Mouse (Mus musculus): ENCODE measurements around the gene Gm10392. TPM values are rescaled to one million over a fixed set of nuclear protein-coding genes. Genes with fewer than 3 reads are reported as not detected.

The Gm10392 gene
- total and polyA plus RNA-seq, 2 experiments from 2014 or later: not detected

DNA sequence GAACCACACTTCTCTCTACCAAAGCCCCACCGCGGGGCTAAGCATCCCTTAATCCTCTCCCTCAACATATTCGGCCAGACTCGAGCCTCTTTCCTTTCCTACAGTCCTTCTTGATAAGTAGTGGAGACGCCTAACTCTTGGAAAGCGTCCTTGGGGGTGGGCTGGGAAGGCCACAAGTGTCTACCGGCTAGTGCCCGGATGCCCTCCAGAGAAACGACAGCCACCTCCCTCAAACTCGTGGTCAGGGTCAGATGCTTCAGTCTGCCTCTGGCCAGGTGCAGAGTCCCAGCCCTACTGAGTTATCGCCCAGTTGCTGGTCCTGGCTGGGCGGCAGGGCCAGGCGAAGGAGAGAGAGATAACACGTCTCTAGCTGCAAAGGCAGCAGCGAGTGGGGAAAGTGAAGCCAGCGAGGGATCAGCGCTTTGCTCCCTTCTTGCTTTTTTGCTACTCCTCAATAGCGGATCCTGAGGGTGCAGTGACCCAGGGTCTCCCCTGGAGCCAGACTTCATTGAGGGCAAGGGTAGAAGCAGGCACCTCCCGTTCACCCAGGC, 4.6 kb downstream of the Gm10392 start:
- DNase-seq (ENCODE audit: low spot score) (no peak), ATAC-seq (no peak)
- Histone ChIP-seq H3K27ac (peak overlapping the region; percentile 48; the same call in 1 of the 2 replicates), H3K36me3 (ENCODE audit: insufficient read depth, low read length) (no peaks in the 10 kb centered on the region), H3K27me3 (ENCODE audit: insufficient read depth, low read length) (peaks cover 12% of the 10 kb centered on the region; the same call in 1 of the 2 replicates), H3K9ac (replicated peaks; ENCODE audit: low read length) (0 out of 2 replicates have a peak overlapping the region, but pooled peaks have one; percentile 37), H3K9me3 (ENCODE audit: low read length) (no peaks in the 10 kb centered on the region), H3K4me2 (ENCODE audit: low read depth, low read length) (peak overlapping the region; percentile 78), H3K4me3 (ENCODE audit: low read length) (peak overlapping the region; percentile 47), H3K4me1 (ENCODE audit: insufficient read depth, low read length) (peaks cover 8% of the 10 kb centered on the region; the same call in 1 of the 2 replicates)
- WGBS: 8% methylated on average over 19 of the region's 19 CpGs
- TF ChIP-seq CTCF (IDR thresholded peaks at IDR 0.05; ENCODE audit: low read depth): no peak

DNA sequence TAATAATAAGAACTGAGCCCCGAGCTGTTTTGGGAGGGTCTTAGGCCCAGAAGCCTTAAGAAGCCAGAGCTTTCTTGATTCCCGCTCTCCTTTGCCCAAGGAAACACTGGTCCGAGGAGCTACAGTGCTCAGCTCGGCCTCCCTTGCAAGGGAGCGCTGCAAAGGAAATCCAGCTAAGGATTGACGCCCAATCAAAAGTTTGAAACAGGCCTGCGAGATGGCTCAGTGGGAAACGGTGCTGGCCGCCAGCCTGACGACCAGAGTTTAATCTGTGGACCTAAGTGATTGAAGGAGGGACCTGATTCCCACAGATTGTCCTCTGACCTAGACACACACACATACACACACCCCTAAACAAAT, 5.2 kb downstream of the Gm10392 start:
- H3K4me3 ChIP-seq (ENCODE audit: low read length): peak overlapping the region; percentile 63
- ATAC-seq (no peak), DNase-seq (ENCODE audit: low spot score) (no peak)
- peaks cover 8% of the 10 kb centered on the region; the same call in 1 of the 2 replicates for H3K4me1 ChIP-seq (ENCODE audit: insufficient read depth, low read length)
- TF ChIP-seq CTCF (IDR thresholded peaks at IDR 0.05; ENCODE audit: low read depth): no peak
- H3K9me3 ChIP-seq (ENCODE audit: low read length): no peaks in the 10 kb centered on the region
- H3K9ac ChIP-seq (replicated peaks; ENCODE audit: low read length): peak overlapping the region; percentile 28; the same call in 1 of the 2 replicates
- H3K36me3 ChIP-seq (ENCODE audit: insufficient read depth, low read length): no peaks in the 10 kb centered on the region
- peak overlapping the region; percentile 46; the same call in 1 of the 2 replicates for H3K27ac ChIP-seq
- 11% methylated on average over 10 of the region's 10 CpGs for WGBS
- H3K27me3 ChIP-seq (ENCODE audit: insufficient read depth, low read length): peaks cover 12% of the 10 kb centered on the region; the same call in 1 of the 2 replicates
- H3K4me2 ChIP-seq (ENCODE audit: low read depth, low read length): peak overlapping the region; percentile 96

DNA sequence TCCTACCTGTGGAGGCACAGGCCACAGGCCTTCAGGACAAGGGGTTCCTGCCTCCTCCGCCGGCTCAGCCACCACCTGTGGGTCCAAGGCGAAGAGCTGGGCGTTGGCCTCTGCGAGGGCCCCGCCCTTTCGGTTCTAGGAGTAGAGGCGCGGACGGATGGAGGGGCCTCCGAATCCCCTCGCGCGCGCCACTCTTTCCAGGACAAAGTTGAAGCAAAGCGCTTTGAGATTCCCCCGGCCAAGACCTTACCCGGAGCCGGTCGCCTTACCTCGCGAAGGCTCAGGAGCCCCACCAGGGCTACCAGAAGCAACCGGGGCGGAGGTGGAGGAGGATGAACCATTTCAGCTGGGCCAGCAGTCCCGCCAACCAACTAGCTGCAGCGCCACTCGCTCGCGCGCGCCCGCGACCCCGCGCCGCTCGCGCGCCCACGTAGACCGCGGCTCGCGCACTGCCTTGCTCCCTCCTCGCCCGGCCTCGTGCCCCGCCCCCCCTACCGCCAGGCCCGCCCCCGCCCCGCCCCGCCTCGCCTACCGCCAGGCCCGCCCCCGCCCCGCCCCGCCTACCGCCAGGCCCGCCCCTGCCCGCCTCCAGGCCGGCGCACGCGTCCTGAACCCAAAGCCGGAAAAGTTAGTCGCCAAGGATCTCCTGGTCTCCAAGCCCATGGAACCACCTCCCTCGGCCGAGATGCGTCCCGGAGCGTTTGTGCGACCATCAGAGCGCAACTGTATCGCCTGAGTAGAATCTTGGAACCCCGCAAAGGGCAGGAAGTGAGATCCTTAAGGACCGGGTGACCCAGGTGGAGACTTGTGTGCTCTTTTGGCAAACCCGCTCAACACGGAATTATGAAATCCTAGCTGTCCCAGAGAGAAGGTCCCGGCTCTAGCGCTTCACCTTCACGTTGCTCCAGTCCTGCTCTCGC, 5.8 kb downstream of the Gm10392 start:
- peak overlapping the region; percentile 58 for H3K9ac ChIP-seq (replicated peaks; ENCODE audit: low read length)
- H3K4me3 ChIP-seq (ENCODE audit: low read length): peak overlapping the region; percentile 63
- peak overlapping the region; percentile 96 for H3K4me2 ChIP-seq (ENCODE audit: low read depth, low read length)
- no peaks in the 10 kb centered on the region for H3K36me3 ChIP-seq (ENCODE audit: insufficient read depth, low read length)
- under 1% methylated on average over 72 of the region's 84 CpGs for WGBS
- H3K9me3 ChIP-seq (ENCODE audit: low read length): no peaks in the 10 kb centered on the region
- TF ChIP-seq CTCF (IDR thresholded peaks at IDR 0.05; ENCODE audit: low read depth): no peak
- H3K27ac ChIP-seq: peak overlapping the region; percentile 46; the same call in 1 of the 2 replicates
- DNase-seq (ENCODE audit: low spot score) (peak; percentile 91), ATAC-seq (peak; percentile 77)
- H3K27me3 ChIP-seq (ENCODE audit: insufficient read depth, low read length): peaks cover 12% of the 10 kb centered on the region; the same call in 1 of the 2 replicates
- H3K4me1 ChIP-seq (ENCODE audit: insufficient read depth, low read length): peaks cover 12% of the 10 kb centered on the region; the same call in 1 of the 2 replicates

DNA sequence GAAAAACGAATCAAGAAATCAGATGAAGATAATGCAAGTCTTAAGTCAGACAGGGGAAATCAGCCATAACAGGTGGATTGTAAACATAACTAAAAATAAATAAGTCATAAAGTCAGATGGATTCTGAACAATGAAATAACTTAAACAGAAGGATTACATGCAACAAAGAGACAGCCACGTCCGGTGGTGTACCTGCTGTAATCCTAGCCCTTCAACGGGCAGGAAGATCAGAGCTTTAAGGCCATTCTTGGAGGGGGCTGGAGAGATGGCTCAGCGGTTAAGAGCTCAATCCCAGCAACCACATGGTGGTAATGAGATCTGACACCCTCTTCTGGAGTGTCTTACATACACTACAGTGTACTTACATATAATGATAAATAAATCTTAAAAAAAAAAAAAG, 7.7 kb downstream of the Gm10392 start:
- DNase-seq (ENCODE audit: low spot score): no peak
- Histone ChIP-seq H3K27me3 (ENCODE audit: insufficient read depth, low read length) (peaks cover 8% of the 10 kb centered on the region; the same call in 1 of the 2 replicates), H3K27ac (no peak overlapping the region), H3K4me3 (ENCODE audit: low read length) (no peak overlapping the region), H3K36me3 (ENCODE audit: insufficient read depth, low read length) (peaks cover 8% of the 10 kb centered on the region), H3K4me2 (ENCODE audit: low read depth, low read length) (no peak overlapping the region), H3K9ac (replicated peaks; ENCODE audit: low read length) (no peak overlapping the region), H3K9me3 (ENCODE audit: low read length) (no peaks in the 10 kb centered on the region), H3K4me1 (ENCODE audit: insufficient read depth, low read length) (peaks cover 13% of the 10 kb centered on the region; the same call in 1 of the 2 replicates)
- 81% methylated on average over 5 of the region's 5 CpGs for WGBS
- no peak for ATAC-seq
- TF ChIP-seq CTCF (IDR thresholded peaks at IDR 0.05; ENCODE audit: low read depth): no peak

DNA sequence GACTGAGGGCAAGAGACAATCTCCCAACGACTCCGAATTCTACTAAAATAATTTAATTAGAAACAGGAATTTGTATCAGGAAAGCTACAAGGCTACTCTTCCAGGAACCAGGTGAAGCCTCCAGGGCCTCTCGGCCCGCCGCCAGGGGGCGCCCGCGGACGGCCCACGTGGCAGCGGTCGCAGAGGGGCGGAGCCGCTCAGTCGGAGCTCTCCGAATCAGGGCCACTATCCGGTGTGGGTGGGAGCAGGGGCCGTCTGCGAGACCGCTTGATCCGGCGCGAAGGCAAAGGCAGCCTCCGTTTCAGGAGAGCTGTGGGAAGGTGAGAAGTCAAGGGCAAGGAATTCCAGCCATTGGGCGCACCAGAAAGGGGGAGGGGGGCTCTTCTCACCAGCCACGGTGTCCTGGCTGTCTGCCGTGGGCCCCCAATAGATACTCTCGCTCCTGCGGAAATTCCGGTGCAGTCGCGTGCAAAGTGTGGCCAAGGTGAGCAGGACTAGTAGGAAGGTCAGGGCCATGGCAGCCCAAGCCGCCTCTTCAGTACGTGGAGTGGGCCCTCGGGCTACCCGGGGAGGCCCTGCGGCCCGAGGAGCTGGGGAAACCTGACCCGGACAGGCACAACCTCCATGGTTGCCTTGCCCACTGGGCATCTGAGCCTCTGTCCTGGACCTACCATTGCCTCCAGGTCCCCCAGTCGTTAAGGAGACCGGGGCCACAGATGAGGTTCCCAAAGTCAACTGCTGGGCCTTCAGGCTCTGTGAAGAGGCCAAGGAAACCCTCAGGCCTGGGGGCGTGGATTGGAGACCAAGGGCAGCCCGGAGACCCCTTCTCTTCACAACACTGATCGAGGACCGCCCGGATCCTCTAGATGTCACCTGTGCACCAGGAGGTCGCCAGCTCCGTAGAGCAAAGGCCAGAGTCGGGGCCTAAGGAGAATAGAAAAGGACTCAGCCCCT, 10.7 kb downstream of the Gm10392 start:
- DNase-seq (ENCODE audit: low spot score): peak; percentile 92
- TF ChIP-seq CTCF (IDR thresholded peaks at IDR 0.05; ENCODE audit: low read depth): peak; percentile 65
- Histone ChIP-seq H3K9ac (replicated peaks; ENCODE audit: low read length) (peak overlapping the region; percentile 46), H3K27me3 (ENCODE audit: insufficient read depth, low read length) (no peaks in the 10 kb centered on the region), H3K36me3 (ENCODE audit: insufficient read depth, low read length) (peaks cover 38% of the 10 kb centered on the region), H3K27ac (peak overlapping the region; percentile 4; the same call in 1 of the 2 replicates), H3K4me1 (ENCODE audit: insufficient read depth, low read length) (peaks cover 5% of the 10 kb centered on the region; the same call in 1 of the 2 replicates), H3K4me2 (ENCODE audit: low read depth, low read length) (peak overlapping the region; percentile 63), H3K9me3 (ENCODE audit: low read length) (no peaks in the 10 kb centered on the region), H3K4me3 (ENCODE audit: low read length) (peak overlapping the region; percentile 31)
- ATAC-seq: peak; percentile 79
- 21% methylated on average over 49 of the region's 49 CpGs for whole genome bisulfite sequencing

DNA sequence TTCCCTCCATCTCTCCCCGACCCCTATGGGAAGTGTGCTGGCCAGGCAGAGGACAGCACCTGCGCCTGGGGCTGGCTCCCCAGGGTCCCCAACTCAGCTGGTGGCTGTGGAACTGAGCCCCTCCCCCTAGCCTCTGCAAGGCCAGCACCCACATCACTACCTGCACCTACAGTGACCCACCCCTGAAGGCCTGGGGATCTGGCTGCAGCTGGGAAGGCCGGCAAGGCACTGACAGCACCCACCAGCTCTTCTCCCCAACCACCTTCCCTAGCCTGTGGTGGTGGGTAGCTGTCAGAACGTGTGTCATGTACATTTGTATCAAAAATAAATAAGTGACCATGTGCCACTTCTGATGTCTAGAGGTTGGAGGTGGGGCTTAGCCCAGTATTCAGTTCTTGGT, 11.6 kb downstream of the Gm10392 start:
- peak overlapping the region; percentile 4; the same call in 1 of the 2 replicates for H3K27ac ChIP-seq
- WGBS: 68% methylated on average over 4 of the region's 4 CpGs
- no peak overlapping the region for H3K4me2 ChIP-seq (ENCODE audit: low read depth, low read length)
- peaks cover 5% of the 10 kb centered on the region; the same call in 1 of the 2 replicates for H3K4me1 ChIP-seq (ENCODE audit: insufficient read depth, low read length)
- TF ChIP-seq CTCF (IDR thresholded peaks at IDR 0.05; ENCODE audit: low read depth): no peak
- ATAC-seq (0 out of 2 replicates have a peak, but pooled peaks have one; percentile 5), DNase-seq (ENCODE audit: low spot score) (no peak)
- peaks cover 46% of the 10 kb centered on the region for H3K36me3 ChIP-seq (ENCODE audit: insufficient read depth, low read length)
- no peaks in the 10 kb centered on the region for H3K27me3 ChIP-seq (ENCODE audit: insufficient read depth, low read length)
- no peaks in the 10 kb centered on the region for H3K9me3 ChIP-seq (ENCODE audit: low read length)
- H3K9ac ChIP-seq (replicated peaks; ENCODE audit: low read length): no peak overlapping the region
- no peak overlapping the region for H3K4me3 ChIP-seq (ENCODE audit: low read length)

Data from hindbrain, postnatal 0 days (tissue).